Mouse (Mus musculus) urinary bladder, postnatal 10 days (tissue): ENCODE measurements around the gene Chac1.

Experiments
- DNase-seq: peaks from one replicate; pipeline ENCODE4 v3.0.0; 2022; ENCODE audit warnings: low spot score

Chac1 gene

GRCm38 (mm10) chr2:119327942-119328526, 23.0 kb upstream of the Chac1 start:
- DNase-seq, result no peak

DNA sequence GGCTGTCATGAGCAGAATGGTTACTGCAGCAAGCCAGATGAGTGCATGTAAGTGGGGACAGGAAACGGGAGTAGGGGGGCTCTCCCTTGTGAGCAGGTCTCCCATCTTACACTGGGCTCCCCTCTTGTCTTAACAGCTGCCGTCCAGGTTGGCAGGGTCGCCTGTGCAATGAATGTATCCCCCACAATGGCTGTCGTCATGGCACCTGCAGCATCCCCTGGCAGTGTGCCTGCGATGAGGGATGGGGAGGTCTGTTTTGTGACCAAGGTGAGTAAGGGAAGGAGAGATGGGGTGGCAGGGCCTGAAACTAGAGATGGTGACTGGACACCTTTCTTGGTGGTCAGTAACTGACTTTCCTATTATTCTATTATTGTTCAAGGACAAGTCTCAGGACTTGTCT, 22.5 kb upstream of the Chac1 start:
- DNase-seq, result no peak

DNA sequence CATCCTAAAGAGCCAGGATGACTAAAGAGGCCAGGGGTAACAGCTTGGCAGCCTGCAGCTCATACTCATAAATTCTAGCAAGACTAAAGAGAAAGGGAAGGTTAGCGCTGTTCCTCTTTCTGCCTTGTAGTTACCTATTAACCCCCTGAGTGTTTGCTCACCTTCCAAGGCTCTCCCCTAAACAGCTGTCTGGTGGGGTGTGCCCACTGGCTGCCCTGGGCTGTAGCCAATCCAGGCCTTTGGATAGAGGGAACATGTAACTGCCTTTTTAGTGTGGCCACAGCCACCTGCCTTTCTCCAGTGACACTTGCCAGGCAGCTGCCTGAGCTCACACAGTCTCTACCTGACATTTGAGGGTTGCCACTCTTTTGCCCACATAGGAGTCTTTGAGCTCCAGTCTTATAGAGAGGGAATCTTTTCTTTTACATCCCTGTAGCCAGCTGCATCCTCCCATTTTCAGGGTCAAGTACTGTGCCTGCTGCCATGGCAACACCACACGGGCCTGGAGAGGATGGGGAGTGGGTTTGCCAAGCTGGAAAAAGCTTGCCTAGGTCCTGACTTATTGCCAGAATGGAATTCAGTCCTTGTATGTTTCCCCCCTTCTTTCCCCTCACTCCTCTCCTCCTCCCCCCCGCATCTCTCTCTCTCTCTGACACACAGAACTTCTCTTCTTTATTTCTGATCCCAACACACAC, 21.8 kb upstream of the Chac1 start:
- no peak for DNase-seq

- DNase-seq, result no peak
Measured at GRCm38 (mm10) chr2:119330795-119331194, 20.2 kb upstream of the Chac1 start.

DNA sequence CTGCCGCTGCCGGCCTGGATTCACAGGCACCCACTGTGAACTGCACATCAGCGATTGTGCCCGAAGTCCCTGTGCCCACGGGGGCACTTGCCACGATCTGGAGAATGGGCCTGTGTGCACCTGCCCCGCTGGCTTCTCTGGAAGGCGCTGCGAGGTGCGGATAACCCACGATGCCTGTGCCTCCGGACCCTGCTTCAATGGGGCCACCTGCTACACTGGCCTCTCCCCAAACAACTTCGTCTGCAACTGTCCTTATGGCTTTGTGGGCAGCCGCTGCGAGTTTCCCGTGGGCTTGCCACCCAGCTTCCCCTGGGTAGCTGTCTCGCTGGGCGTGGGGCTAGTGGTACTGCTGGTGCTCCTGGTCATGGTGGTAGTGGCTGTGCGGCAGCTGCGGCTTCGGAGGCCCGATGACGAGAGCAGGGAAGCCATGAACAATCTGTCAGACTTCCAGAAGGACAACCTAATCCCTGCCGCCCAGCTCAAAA, 18.8 kb upstream of the Chac1 start:
- no peak for DNase-seq

- no peak for DNase-seq
Measured at GRCm38 (mm10) chr2:119334135-119334534, 16.9 kb upstream of the Chac1 start.

GRCm38 (mm10) chr2:119334964-119335525, 16.0 kb upstream of the Chac1 start:
- DNase-seq, result no peak

GRCm38 (mm10) chr2:119335535-119335934, 15.5 kb upstream of the Chac1 start:
- no peak for DNase-seq

GRCm38 (mm10) chr2:119336002-119336401, 15.0 kb upstream of the Chac1 start:
- no peak for DNase-seq

DNA sequence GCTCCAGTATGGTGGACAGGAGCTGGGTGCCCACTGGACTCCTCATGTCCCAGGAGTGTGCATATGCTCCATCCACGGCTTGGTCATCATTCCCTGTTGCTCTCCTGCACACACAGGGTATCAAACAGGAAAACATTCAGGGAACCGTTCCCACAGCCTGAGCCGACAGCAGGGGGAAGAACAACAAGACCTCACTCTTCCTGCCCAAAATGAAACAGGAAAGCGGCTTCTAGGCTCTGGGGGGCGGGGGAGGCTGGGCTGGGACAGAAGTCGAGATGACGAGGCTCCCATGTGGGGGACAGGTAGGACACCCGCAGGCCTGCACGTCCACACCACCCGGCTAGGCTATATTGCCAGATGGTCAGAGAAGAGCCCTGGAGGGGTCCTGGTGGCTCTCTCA, 14.6 kb upstream of the Chac1 start:
- DNase-seq, result no peak

DNA sequence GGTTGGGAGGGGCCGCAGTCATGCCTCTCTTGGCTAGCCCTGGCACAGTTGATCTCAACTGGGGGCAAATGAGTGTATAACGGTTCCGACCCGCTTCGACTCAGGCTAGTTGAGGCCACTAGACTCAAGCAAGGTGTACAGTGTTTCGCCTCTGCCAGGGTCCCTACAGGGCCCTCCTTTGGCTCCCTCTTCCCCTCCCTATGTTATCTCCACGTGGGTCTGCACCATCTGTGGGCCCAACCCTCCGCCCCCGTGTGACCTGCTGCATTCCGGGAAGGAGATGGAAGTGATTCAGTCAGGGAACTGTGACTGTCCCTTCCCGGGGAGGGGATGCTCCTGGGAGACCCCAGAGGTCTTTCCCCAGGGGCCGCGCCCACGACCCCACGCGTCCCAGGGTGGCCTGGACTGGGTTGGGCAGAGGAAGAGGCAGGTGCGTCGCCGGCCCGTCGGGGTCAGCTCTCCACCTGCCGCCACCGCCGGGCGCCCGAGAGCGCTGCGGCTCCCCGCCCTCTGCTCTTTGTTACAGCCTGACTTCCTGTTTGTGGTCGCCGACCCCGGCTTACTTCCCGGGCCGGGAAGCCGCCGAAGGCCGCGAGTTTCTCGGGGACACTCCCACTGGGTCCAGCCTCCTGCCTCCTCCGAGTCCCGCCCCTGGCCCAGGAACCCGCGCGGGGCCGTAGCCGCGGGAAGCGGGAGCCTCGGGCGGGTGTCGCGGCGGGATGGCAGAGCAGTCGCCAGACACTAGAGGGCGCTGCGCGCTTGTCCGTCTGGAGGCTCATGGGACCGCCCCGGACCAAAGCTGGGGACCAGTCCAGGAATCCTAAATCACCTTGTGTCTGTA, 13.4 kb upstream of the Chac1 start:
- peak; percentile 70 for DNase-seq

GRCm38 (mm10) chr2:119344537-119345138, 6.4 kb upstream of the Chac1 start:
- no peak for DNase-seq

DNA sequence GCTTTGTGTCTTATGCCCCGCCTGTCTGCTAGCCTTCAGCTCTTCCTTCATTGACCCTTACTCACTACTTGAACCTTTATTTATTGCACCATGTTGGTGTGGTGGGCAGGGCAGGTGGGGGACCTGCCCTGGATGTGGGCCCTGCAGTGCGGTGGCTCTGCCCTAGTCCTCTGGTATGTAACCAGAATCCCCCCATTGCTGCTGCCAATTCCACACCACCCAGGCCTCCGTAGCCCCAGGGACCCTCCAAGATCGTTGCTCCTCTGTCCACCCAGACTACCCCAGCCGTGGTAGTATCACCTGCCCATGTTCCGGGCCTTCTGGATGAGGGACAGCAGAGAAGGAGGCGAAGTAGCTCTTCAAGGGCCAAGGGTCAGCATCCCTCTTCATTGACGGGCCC, 2.7 kb downstream of the Chac1 start:
- DNase-seq, result no peak

DNA sequence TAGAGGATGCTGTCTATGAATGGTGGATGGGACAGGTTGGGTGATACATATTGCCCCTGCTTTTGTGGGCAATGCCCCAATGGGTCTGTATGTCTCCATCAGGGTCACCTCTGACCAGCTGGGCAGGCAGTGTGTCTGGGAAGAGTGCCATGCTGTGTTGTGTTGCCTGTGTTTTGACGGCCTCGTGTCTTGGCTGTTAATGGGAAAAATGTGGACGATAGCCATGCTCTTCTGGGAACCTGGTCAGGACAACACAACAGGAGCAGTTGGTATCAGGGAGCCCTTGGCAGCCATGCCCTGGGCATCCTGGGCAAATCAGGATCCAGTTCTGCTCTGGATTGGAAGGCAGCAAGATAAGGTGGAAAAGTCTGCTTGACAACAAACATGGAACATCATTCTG, 4.1 kb downstream of the Chac1 start:
- DNase-seq, result no peak

DNA sequence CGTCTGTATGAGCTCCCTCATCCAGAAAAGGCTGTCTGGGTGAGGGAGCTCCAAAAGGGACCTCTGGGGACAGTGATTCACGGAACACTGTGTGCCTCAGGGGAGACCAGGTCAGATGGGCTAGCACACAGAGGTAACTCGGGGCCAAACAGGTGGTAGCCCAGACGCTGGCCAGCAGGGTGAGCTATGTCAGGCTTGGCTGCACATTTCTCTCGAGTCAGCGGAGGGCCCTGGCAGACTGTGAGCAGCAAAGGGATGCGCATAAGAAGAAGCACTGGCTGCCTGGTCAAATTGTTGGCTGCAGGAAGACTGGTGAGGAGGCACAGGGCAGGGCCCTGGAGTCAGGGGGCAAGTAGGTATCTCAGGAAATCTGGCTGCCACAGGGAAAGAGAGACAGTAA, 4.6 kb downstream of the Chac1 start:
- no peak for DNase-seq

GRCm38 (mm10) chr2:119356310-119356709, 5.3 kb downstream of the Chac1 start:
- no peak for DNase-seq

- DNase-seq, result no peak
Measured at GRCm38 (mm10) chr2:119356805-119357204, 5.8 kb downstream of the Chac1 start.

- no peak for DNase-seq
Measured at GRCm38 (mm10) chr2:119358249-119358648, 7.2 kb downstream of the Chac1 start.

- no peak for DNase-seq
Measured at GRCm38 (mm10) chr2:119359721-119360291, 8.8 kb downstream of the Chac1 start.

DNA sequence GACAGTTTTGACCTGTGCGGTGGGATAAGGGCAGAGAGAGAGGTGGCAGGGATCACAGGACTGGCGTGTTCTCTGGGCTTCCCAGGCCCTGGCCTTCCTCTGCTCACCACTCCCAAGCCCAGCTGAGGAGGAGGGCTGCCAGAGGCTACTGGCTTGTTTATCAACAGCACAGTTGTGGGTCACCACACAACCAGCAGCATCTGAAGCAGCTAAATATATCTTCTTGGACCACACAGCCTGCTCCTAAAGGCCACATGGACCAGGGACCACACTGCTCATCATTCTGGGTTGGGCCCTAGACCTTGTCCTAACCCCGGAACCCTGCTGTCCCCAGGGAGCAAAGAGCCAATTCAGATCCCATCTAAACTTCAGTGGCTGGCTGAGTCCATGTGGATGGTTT, 13.9 kb downstream of the Chac1 start:
- no peak for DNase-seq

DNA sequence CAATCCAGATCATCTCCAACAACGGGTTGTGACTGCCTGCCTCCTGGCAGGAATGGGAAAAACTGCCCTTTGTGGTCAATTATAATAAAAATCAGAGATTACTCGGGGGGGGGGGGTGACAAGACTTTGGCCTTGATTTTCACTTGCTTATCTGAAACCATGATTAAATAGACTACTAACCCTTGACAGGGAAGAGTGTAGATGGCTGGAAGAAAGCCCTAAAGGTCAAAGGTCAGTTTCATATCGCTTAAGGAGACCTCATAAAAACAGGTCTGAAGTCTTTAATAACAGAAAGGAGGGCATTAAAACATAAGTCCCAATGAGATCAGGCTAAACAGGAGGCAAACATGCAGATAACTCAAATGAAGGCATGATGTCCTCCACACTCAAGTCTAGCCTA, 16.3 kb downstream of the Chac1 start:
- no peak for DNase-seq

GRCm38 (mm10) chr2:119370116-119370515, 19.1 kb downstream of the Chac1 start:
- DNase-seq, result no peak
